Mouse (Mus musculus): ENCODE measurements around the gene Med21. TPM values are rescaled to one million over a fixed set of nuclear protein-coding genes. Genes with fewer than 3 reads are reported as not detected.

Gene Med21
- polyA plus RNA-seq, 1 experiment from 2014 or later, result 133 TPM

Other genes starting within 250 kb of the Med21 start
- gene Itpr2, start 140.3 kb upstream of the Med21 start, polyA plus RNA-seq (2014; fragmentation: Nextera tagmentation; extraction: Ambion mirVana), result 31.3 and 33.6 TPM in 2 replicates
- gene Fgfr1op2, start 65.3 kb upstream of the Med21 start, polyA plus RNA-seq (2014; fragmentation: Nextera tagmentation; extraction: Ambion mirVana), result 92.8 and 93.4 TPM in 2 replicates
- gene Ints13, start 64.7 kb upstream of the Med21 start, polyA plus RNA-seq (2014; fragmentation: Nextera tagmentation; extraction: Ambion mirVana), result 51.8 and 56.3 TPM in 2 replicates
- 39.9 and 48.3 TPM in 2 replicates for gene Tm7sf3, start 277 bp downstream of the Med21 start, polyA plus RNA-seq (2014; fragmentation: Nextera tagmentation; extraction: Ambion mirVana)
- 42.4 and 46.7 TPM in 2 replicates for gene Stk38l, start 82.4 kb downstream of the Med21 start, polyA plus RNA-seq (2014; fragmentation: Nextera tagmentation; extraction: Ambion mirVana)
- 1.9 and 3.3 TPM in 2 replicates for gene Arntl2, start 153.5 kb downstream of the Med21 start, polyA plus RNA-seq (2014; fragmentation: Nextera tagmentation; extraction: Ambion mirVana)
- gene Smco2, start 207.6 kb downstream of the Med21 start, polyA plus RNA-seq (2014; fragmentation: Nextera tagmentation; extraction: Ambion mirVana), result not detected in 2 replicates
- gene Ppfibp1, start 245.9 kb downstream of the Med21 start, polyA plus RNA-seq (2014; fragmentation: Nextera tagmentation; extraction: Ambion mirVana), result 78.0 and 86.2 TPM in 2 replicates

Data from heart, embryonic 11.5 days (tissue).